Mouse (Mus musculus) forebrain, embryonic 13.5 days (tissue): Measurements from ENCODE around the gene Map3k6. TPM values are rescaled to one million over a fixed set of nuclear protein-coding genes. Genes with fewer than 3 reads are reported as not detected.

Experiments
- ATAC-seq: fragments of 200-750 bp; cut with Nextera tagmentation; 2 replicates; pipeline ENCODE4 v1.8.0; 2017
- H3K27ac ChIP-seq: fragments of 300-500 bp; sonication (generic); 2 replicates; pipeline ENCODE4 v1.5.1; 2015; ENCODE audit warnings: inconsistent platforms, mild to moderate bottlenecking, moderate library complexity
- H3K27me3 ChIP-seq: fragments of 300-500 bp; sonication (generic); 2 replicates; pipeline ENCODE4 v1.6.1; 2015; ENCODE audit warnings: mild to moderate bottlenecking, inconsistent platforms
- H3K36me3 ChIP-seq: fragments of 300-500 bp; sonication (generic); 2 replicates; pipeline ENCODE4 v1.6.1; 2015; ENCODE audit warnings: mild to moderate bottlenecking, inconsistent platforms; ENCODE audit not compliant: poor library complexity, severe bottlenecking
- H3K4me1 ChIP-seq: fragments of 300-500 bp; sonication (generic); 2 replicates; pipeline ENCODE4 v1.6.1; 2015; ENCODE audit warnings: inconsistent platforms
- H3K4me2 ChIP-seq: fragments of 300-500 bp; sonication (generic); 2 replicates; pipeline ENCODE4 v1.6.1; 2015; ENCODE audit warnings: inconsistent platforms, mild to moderate bottlenecking, moderate library complexity
- H3K4me3 ChIP-seq: fragments of 300-500 bp; sonication (generic); 2 replicates; pipeline ENCODE4 v1.5.1; 2015; ENCODE audit warnings: mild to moderate bottlenecking, inconsistent platforms
- H3K9ac ChIP-seq: fragments of 300-500 bp; sonication (generic); 2 replicates; pipeline ENCODE4 v1.6.1; 2015; ENCODE audit warnings: mild to moderate bottlenecking, inconsistent platforms
- H3K9me3 ChIP-seq: fragments of 300-500 bp; sonication (generic); replicated peaks from 2 replicates; pipeline ENCODE4 v1.6.1; 2016; ENCODE audit warnings: inconsistent platforms
- WGBS: fragments of 180-500 bp; shearing (Covaris S2); methylation state at CpG from one replicate; pipeline ENCODE4 v1.1.7; 2015; 5-methylcytosine and 5-hydroxymethylcytosine counted together
- polyA plus RNA-seq: library from polyadenylated mRNA; unstranded; fragments of >200 nt; fragmentation: Nextera tagmentation; extraction: Ambion mirVana; gene quantifications from 2 replicates; pipeline ENCODE4 v1.2.1, GENCODE M21; 2015

Map3k6 gene
- polyA plus RNA-seq, 1 experiment from 2014 or later = 1.0 TPM

DNA sequence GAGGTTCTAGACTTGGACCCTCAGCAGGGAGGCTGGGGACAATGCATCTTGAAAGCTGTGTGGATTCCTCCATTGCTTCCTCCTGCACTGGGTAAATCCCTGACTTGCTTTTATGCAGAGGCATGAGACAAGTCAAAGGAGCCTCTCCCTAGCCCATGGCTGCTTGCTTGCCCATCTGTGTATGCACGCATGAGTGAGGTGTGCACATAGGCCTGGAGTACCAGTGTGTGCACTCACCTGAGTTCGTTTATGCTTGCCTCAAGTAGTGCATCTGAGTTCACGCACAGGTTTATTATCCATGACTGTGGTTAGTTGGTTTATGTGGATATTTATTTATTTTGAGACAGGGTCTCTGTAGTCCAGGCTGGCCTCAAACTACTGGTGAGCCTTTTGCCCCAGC, 38.4 kb upstream of the Map3k6 start:
- Histone ChIP-seq H3K27ac (no peak overlapping the region), H3K9me3 (no peaks in the 10 kb centered on the region), H3K4me3 (no peak overlapping the region), H3K4me1 (peaks cover 48% of the 10 kb centered on the region), H3K9ac (no peak overlapping the region), H3K27me3 (no peaks in the 10 kb centered on the region), H3K4me2 (no peak overlapping the region), H3K36me3 (no peaks in the 10 kb centered on the region)
- no peak for ATAC-seq
- WGBS = 95% methylated on average over 3 of the region's 3 CpGs

- H3K4me2 ChIP-seq = no peak overlapping the region
- H3K4me3 ChIP-seq = no peak overlapping the region
- 59% methylated on average over 3 of the region's 3 CpGs for WGBS
- H3K27ac ChIP-seq = no peak overlapping the region
- peaks cover 34% of the 10 kb centered on the region for H3K4me1 ChIP-seq
- ATAC-seq = no peak
- H3K27me3 ChIP-seq = no peaks in the 10 kb centered on the region
- no peak overlapping the region for H3K9ac ChIP-seq
- no peaks in the 10 kb centered on the region for H3K36me3 ChIP-seq
- H3K9me3 ChIP-seq = no peaks in the 10 kb centered on the region
These were observed 37.0 kb upstream of the Map3k6 start for GRCm38 (mm10) chr4:133203591-133203990.

DNA sequence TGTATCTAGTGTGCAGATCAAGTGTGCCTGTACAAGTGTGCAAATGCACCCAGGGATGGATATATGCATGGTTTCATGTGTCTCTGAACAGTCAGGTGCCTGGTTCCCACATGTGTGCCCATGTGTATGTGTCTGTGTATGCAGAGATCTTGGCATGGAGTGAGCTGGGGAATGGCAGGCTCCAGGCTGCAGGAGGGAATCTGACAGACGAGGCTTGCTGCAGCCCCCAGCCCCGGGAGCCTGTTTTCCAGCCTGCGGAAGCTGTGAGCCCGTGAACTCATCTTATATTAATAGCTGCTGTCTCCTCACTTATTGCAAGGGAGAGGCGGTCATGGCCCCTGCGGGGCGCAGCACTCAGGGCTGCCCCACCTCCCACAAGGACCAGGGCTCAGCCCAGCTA, 36.2 kb upstream of the Map3k6 start:
- no peak for ATAC-seq
- whole genome bisulfite sequencing = 44% methylated on average over 7 of the region's 7 CpGs
- H3K27ac ChIP-seq = peak overlapping the region; percentile 41

GRCm38 (mm10) chr4:133209366-133209765, 31.3 kb upstream of the Map3k6 start:
- no peaks in the 10 kb centered on the region for H3K36me3 ChIP-seq
- no peak overlapping the region for H3K27ac ChIP-seq
- under 1% methylated on average over 11 of the region's 11 CpGs for WGBS
- no peak for ATAC-seq
- peaks cover 40% of the 10 kb centered on the region for H3K27me3 ChIP-seq
- peaks cover 26% of the 10 kb centered on the region for H3K4me1 ChIP-seq
- H3K9me3 ChIP-seq = no peaks in the 10 kb centered on the region
- no peak overlapping the region for H3K9ac ChIP-seq
- no peak overlapping the region for H3K4me2 ChIP-seq
- H3K4me3 ChIP-seq = no peak overlapping the region

More for the DNA sequence above, 36.2 kb upstream of the Map3k6 start:
- no peaks in the 10 kb centered on the region for H3K9me3 ChIP-seq
- H3K36me3 ChIP-seq = no peaks in the 10 kb centered on the region
- H3K4me2 ChIP-seq = no peak overlapping the region
- H3K27me3 ChIP-seq = no peaks in the 10 kb centered on the region
- H3K4me3 ChIP-seq = no peak overlapping the region
- H3K9ac ChIP-seq = no peak overlapping the region
- H3K4me1 ChIP-seq = peaks cover 32% of the 10 kb centered on the region

GRCm38 (mm10) chr4:133210023-133210787, 30.4 kb upstream of the Map3k6 start:
- WGBS = 94% methylated on average over 24 of the region's 24 CpGs
- Histone ChIP-seq H3K27me3 (peaks cover 45% of the 10 kb centered on the region), H3K36me3 (no peaks in the 10 kb centered on the region), H3K27ac (no peak overlapping the region), H3K9me3 (no peaks in the 10 kb centered on the region), H3K4me1 (peaks cover 22% of the 10 kb centered on the region), H3K4me3 (no peak overlapping the region), H3K9ac (no peak overlapping the region), H3K4me2 (no peak overlapping the region)
- no peak for ATAC-seq

- Histone ChIP-seq H3K27me3 (peaks cover 49% of the 10 kb centered on the region), H3K9ac (no peak overlapping the region), H3K9me3 (no peaks in the 10 kb centered on the region)
These were observed 29.7 kb upstream of the Map3k6 start for GRCm38 (mm10) chr4:133210788-133211390.

GRCm38 (mm10) chr4:133211751-133212561, 28.7 kb upstream of the Map3k6 start, which contains the start of the genes Cd164l2 and Gpr3:
TSS of gene Cd164l2 (plus strand) at chr4:133212131.
TSS of gene Gpr3 (minus strand) at chr4:133212536.
- peak; percentile 75 for ATAC-seq
- H3K4me3 ChIP-seq = peak within 1 kb of the TSS; percentile 68
- no peaks in the 10 kb centered on the region for H3K36me3 ChIP-seq
- no peak within 1 kb of the TSS for H3K27ac ChIP-seq
- WGBS = under 1% methylated on average over 48 of the region's 52 CpGs
- H3K9ac ChIP-seq = peak within 1 kb of the TSS; percentile 71
- H3K4me1 ChIP-seq = peaks cover 22% of the 10 kb centered on the region
- H3K9me3 ChIP-seq = no peaks in the 10 kb centered on the region
- peak within 1 kb of the TSS; percentile 98 for H3K4me2 ChIP-seq
- peaks cover 49% of the 10 kb centered on the region for H3K27me3 ChIP-seq

More at GRCm38 (mm10) chr4:133210788-133211390, 29.7 kb upstream of the Map3k6 start:
- H3K4me3 ChIP-seq = no peak overlapping the region
- no peak overlapping the region for H3K27ac ChIP-seq
- H3K4me1 ChIP-seq = peaks cover 22% of the 10 kb centered on the region
- no peak for ATAC-seq
- no peaks in the 10 kb centered on the region for H3K36me3 ChIP-seq
- 93% methylated on average over 19 of the region's 19 CpGs for WGBS
- H3K4me2 ChIP-seq = no peak overlapping the region

GRCm38 (mm10) chr4:133212562-133213267, 27.9 kb upstream of the Map3k6 start:
- Histone ChIP-seq H3K27ac (no peak overlapping the region), H3K4me2 (peak overlapping the region; percentile 98), H3K4me3 (peak overlapping the region; percentile 68), H3K36me3 (no peaks in the 10 kb centered on the region), H3K27me3 (peaks cover 49% of the 10 kb centered on the region), H3K9me3 (no peaks in the 10 kb centered on the region), H3K9ac (peak overlapping the region; percentile 71), H3K4me1 (peaks cover 22% of the 10 kb centered on the region)
- 1% methylated on average over 42 of the region's 44 CpGs for WGBS
- peak; percentile 84 for ATAC-seq

DNA sequence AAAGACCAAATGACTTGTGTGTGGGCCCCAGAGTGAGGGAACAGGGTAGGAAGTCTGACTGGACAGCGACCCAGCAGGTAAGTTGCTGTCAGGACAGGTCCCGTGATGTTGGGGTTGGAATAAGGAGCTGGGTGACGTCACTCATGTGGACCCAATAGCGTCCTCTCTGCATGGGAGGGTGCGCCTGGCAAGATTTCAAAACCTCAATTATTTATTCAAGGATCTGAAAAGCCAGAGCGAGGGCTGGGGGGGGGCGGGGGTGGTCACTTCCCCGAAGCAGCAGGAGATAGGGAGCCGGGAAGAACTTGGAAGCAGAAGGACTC, 27.4 kb upstream of the Map3k6 start:
- H3K4me3 ChIP-seq = peak overlapping the region; percentile 68
- ATAC-seq = peak; percentile 12; the same call in 1 of the 2 replicates
- H3K27me3 ChIP-seq = peaks cover 49% of the 10 kb centered on the region
- no peaks in the 10 kb centered on the region for H3K36me3 ChIP-seq
- peak overlapping the region; percentile 98 for H3K4me2 ChIP-seq
- H3K9me3 ChIP-seq = no peaks in the 10 kb centered on the region
- WGBS = 0% methylated on average over 8 of the region's 9 CpGs
- H3K9ac ChIP-seq = no peak overlapping the region
- no peak overlapping the region for H3K27ac ChIP-seq
- peaks cover 22% of the 10 kb centered on the region for H3K4me1 ChIP-seq

DNA sequence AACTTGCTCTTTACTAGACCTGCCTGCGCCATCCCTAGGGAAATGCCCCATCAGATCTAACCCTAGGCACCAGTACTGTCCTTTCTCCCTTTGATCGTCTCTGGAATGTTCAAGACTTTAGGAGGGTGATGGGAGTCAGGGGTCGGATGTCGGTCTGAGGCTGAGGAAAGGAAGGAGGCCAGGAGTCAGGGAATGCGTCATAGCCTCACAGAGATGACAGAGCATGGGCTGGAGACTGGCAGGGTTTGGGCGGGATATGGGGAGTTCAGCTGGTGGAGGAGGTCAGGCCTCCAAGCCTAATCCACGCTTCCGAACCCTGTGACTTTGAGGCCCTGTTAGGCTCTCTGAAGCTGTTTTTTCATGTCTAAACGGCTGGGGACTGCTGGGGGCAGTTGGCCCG, 27.0 kb upstream of the Map3k6 start:
- H3K4me3 ChIP-seq = peak overlapping the region; percentile 68; the same call in 1 of the 2 replicates
- no peaks in the 10 kb centered on the region for H3K9me3 ChIP-seq
- H3K4me1 ChIP-seq = peaks cover 22% of the 10 kb centered on the region
- no peaks in the 10 kb centered on the region for H3K36me3 ChIP-seq
- H3K4me2 ChIP-seq = peak overlapping the region; percentile 98
- ATAC-seq = no peak
- no peak overlapping the region for H3K9ac ChIP-seq
- 7% methylated on average over 10 of the region's 10 CpGs for WGBS
- H3K27me3 ChIP-seq = peaks cover 49% of the 10 kb centered on the region
- no peak overlapping the region for H3K27ac ChIP-seq

DNA sequence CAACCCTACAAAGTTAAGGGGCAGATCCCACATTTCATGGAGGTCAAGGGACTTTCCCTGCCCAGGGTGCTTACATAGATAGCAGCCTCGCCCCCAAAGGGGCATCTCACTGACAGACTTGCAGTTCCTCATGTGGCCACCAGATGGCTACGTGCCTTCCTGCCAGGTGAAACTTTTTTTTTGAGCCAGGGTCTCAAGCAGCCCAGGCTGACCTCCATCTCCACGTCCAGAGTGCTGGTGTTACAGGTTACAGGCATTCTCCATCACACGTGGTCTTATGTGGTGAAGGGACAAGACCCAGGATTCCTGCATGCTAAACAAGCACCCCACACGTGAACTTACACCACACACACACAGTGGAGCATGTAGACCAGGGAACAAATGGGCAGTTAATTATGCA, 23.0 kb upstream of the Map3k6 start:
- no peak overlapping the region for H3K27ac ChIP-seq
- no peaks in the 10 kb centered on the region for H3K36me3 ChIP-seq
- H3K9me3 ChIP-seq = no peaks in the 10 kb centered on the region
- H3K4me3 ChIP-seq = no peak overlapping the region
- H3K27me3 ChIP-seq = peaks cover 62% of the 10 kb centered on the region
- ATAC-seq = no peak
- H3K9ac ChIP-seq = peak overlapping the region; percentile 30; the same call in 1 of the 2 replicates
- H3K4me2 ChIP-seq = no peak overlapping the region
- peaks cover 15% of the 10 kb centered on the region for H3K4me1 ChIP-seq
- 0% methylated on average over 5 of the region's 5 CpGs for WGBS
